Mouse (Mus musculus): Measurements from ENCODE around the gene Cfap57. TPM values are rescaled to one million over a fixed set of nuclear protein-coding genes. Genes with fewer than 3 reads are reported as not detected.

Gene Cfap57
- polyA plus RNA-seq, 1 experiment from 2014 or later: 0.83 TPM

DNA sequence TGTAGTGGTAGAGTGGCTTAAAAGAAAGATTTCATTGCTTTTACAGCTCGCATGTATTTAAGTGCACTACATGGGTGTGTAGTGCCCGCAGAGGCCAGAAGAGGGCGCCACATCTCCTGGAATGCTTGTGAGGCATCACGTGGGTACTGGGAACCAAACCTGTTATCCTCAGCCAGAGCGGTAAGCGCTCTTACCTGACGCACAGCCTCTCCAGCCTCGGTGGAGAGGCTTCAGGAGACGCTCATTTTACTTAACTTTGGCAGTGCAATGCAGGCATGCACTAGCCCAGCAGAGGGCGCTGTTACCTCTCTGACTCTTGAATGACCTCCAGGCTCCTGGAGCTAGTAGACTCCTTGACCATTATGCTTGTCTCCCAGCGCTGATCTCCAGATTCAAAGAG lies 8.0 kb downstream of the Cfap57 start:
- 20% methylated on average over 11 of the region's 11 CpGs for WGBS
- peak; percentile 64 for DNase-seq (ENCODE audit: low spot score)

GRCm38 (mm10) chr4:118609836-118610235 lies 10.7 kb downstream of the Cfap57 start:
- DNase-seq (ENCODE audit: low spot score): no peak
- Histone ChIP-seq H3K4me1 (replicated peaks; ENCODE audit: control insufficient read depth, insufficient read depth, low read length) (no peaks in the 10 kb centered on the region), H3K4me3 (ENCODE audit: low read depth, low read length) (no peak overlapping the region), H3K9ac (ENCODE audit: low read length) (no peak overlapping the region), H3K27ac (ENCODE audit: low read depth, low read length) (no peak overlapping the region), H3K27me3 (ENCODE audit: control insufficient read depth, insufficient read depth, low read length) (no peaks in the 10 kb centered on the region), H3K4me2 (ENCODE audit: low read depth, low read length, severe bottlenecking) (no peak overlapping the region), H3K9me3 (ENCODE audit: control insufficient read depth, low read length) (no peaks in the 10 kb centered on the region), H3K36me3 (ENCODE audit: control insufficient read depth, insufficient read depth, low read length) (no peaks in the 10 kb centered on the region)
- ATAC-seq (replicated peaks; ENCODE audit: low FRiP score): no peak
- 75% methylated on average over 3 of the region's 3 CpGs for WGBS

More for the DNA sequence above, 8.0 kb downstream of the Cfap57 start:
- Histone ChIP-seq H3K27me3 (ENCODE audit: control insufficient read depth, insufficient read depth, low read length) (no peaks in the 10 kb centered on the region), H3K4me3 (ENCODE audit: low read depth, low read length) (no peak overlapping the region), H3K4me2 (ENCODE audit: low read depth, low read length, severe bottlenecking) (no peak overlapping the region), H3K4me1 (replicated peaks; ENCODE audit: control insufficient read depth, insufficient read depth, low read length) (no peaks in the 10 kb centered on the region), H3K9me3 (ENCODE audit: control insufficient read depth, low read length) (no peaks in the 10 kb centered on the region), H3K27ac (ENCODE audit: low read depth, low read length) (no peak overlapping the region), H3K36me3 (ENCODE audit: control insufficient read depth, insufficient read depth, low read length) (no peaks in the 10 kb centered on the region), H3K9ac (ENCODE audit: low read length) (no peak overlapping the region)
- no peak for ATAC-seq (replicated peaks; ENCODE audit: low FRiP score)

- no peak overlapping the region for H3K4me3 ChIP-seq (ENCODE audit: low read depth, low read length)
- no peak overlapping the region for H3K9ac ChIP-seq (ENCODE audit: low read length)
- H3K27ac ChIP-seq (ENCODE audit: low read depth, low read length): no peak overlapping the region
- DNase-seq (ENCODE audit: low spot score) (no peak), ATAC-seq (replicated peaks; ENCODE audit: low FRiP score) (no peak)
- H3K27me3 ChIP-seq (ENCODE audit: control insufficient read depth, insufficient read depth, low read length): no peaks in the 10 kb centered on the region
- no peaks in the 10 kb centered on the region for H3K4me1 ChIP-seq (replicated peaks; ENCODE audit: control insufficient read depth, insufficient read depth, low read length)
- H3K36me3 ChIP-seq (ENCODE audit: control insufficient read depth, insufficient read depth, low read length): no peaks in the 10 kb centered on the region
- H3K4me2 ChIP-seq (ENCODE audit: low read depth, low read length, severe bottlenecking): no peak overlapping the region
- H3K9me3 ChIP-seq (ENCODE audit: control insufficient read depth, low read length): no peaks in the 10 kb centered on the region
- 70% methylated on average over 4 of the region's 4 CpGs for WGBS
These were observed 16.5 kb downstream of the Cfap57 start for GRCm38 (mm10) chr4:118604065-118604464.

GRCm38 (mm10) chr4:118589733-118590130 lies 30.8 kb downstream of the Cfap57 start:
- H3K9ac ChIP-seq (ENCODE audit: low read length): no peak overlapping the region
- WGBS: 4% methylated on average over 7 of the region's 7 CpGs
- no peaks in the 10 kb centered on the region; the same call in 1 of the 2 replicates for H3K9me3 ChIP-seq (ENCODE audit: control insufficient read depth, low read length)
- no peaks in the 10 kb centered on the region for H3K27me3 ChIP-seq (ENCODE audit: control insufficient read depth, insufficient read depth, low read length)
- no peak overlapping the region for H3K27ac ChIP-seq (ENCODE audit: low read depth, low read length)
- DNase-seq (ENCODE audit: low spot score) (no peak), ATAC-seq (replicated peaks; ENCODE audit: low FRiP score) (no peak)
- no peak overlapping the region for H3K4me2 ChIP-seq (ENCODE audit: low read depth, low read length, severe bottlenecking)
- no peak overlapping the region for H3K4me3 ChIP-seq (ENCODE audit: low read depth, low read length)
- H3K4me1 ChIP-seq (replicated peaks; ENCODE audit: control insufficient read depth, insufficient read depth, low read length): no peaks in the 10 kb centered on the region
- H3K36me3 ChIP-seq (ENCODE audit: control insufficient read depth, insufficient read depth, low read length): no peaks in the 10 kb centered on the region

DNA sequence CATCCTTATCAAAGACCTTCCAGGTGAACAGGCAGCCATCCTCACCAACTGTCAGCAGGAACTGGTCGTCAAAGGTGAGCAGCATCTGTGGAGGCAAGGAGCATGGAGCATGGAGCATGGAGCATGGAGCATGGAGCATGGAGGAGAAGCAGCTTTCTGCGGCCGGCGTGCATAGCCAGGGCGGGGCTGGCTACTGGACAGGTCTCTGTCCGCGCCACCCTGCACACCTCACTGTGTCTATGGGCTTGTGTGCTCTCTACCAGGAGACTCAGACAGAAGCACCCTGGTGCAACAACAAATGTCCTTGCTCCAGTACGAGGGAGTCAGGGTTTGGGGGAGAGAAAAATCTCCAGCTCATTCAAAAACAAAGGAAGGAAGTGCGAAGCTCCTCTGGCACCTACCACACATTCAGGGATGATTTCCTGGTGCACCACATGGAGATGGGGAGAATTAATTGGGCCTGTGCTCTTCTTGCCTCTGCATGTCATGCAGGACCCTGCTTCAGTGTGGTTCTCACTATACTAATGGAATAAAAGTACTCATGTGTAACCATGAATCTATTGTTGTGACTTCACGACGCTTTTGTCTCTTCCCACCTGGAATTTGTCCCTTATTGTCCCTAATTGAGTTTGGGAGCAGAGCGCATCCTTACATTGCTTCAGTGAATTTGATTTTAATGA lies 31.4 kb downstream of the Cfap57 start:
- no peak for ATAC-seq (replicated peaks; ENCODE audit: low FRiP score)
- Histone ChIP-seq H3K4me1 (replicated peaks; ENCODE audit: control insufficient read depth, insufficient read depth, low read length) (no peaks in the 10 kb centered on the region), H3K36me3 (ENCODE audit: control insufficient read depth, insufficient read depth, low read length) (no peaks in the 10 kb centered on the region), H3K9ac (ENCODE audit: low read length) (no peak overlapping the region), H3K27ac (ENCODE audit: low read depth, low read length) (no peak overlapping the region), H3K4me2 (ENCODE audit: low read depth, low read length, severe bottlenecking) (no peak overlapping the region), H3K4me3 (ENCODE audit: low read depth, low read length) (no peak overlapping the region), H3K9me3 (ENCODE audit: control insufficient read depth, low read length) (no peaks in the 10 kb centered on the region; the same call in 1 of the 2 replicates), H3K27me3 (ENCODE audit: control insufficient read depth, insufficient read depth, low read length) (no peaks in the 10 kb centered on the region)
- DNase-seq (ENCODE audit: low spot score): no peak
- WGBS: 59% methylated on average over 12 of the region's 12 CpGs

DNA sequence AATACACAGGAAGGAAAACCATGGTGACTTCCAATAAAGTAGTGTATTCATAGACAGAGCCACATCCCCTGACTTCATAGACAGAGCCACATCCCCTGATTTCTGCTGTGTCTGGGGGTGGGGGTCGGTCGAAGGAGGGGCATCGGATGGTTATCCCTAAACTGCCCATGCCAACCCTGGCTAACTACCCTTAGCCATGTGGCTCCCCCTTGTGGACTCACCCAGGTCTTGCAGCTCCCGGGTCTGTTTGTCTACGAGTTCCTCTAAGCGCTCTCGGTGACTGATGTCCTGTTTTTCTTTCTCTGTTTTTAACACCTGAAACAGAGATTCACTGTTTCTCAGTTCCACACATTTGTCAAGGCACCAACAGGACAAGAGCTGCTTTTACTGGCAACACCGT lies 37.9 kb downstream of the Cfap57 start:
- WGBS: 93% methylated on average over 8 of the region's 8 CpGs
- no peak overlapping the region for H3K4me2 ChIP-seq (ENCODE audit: low read depth, low read length, severe bottlenecking)
- H3K27ac ChIP-seq (ENCODE audit: low read depth, low read length): no peak overlapping the region
- no peaks in the 10 kb centered on the region; the same call in 1 of the 2 replicates for H3K9me3 ChIP-seq (ENCODE audit: control insufficient read depth, low read length)
- no peak overlapping the region for H3K4me3 ChIP-seq (ENCODE audit: low read depth, low read length)
- no peak for ATAC-seq (replicated peaks; ENCODE audit: low FRiP score)
- DNase-seq (ENCODE audit: low spot score): no peak
- no peaks in the 10 kb centered on the region for H3K4me1 ChIP-seq (replicated peaks; ENCODE audit: control insufficient read depth, insufficient read depth, low read length)
- no peak overlapping the region for H3K9ac ChIP-seq (ENCODE audit: low read length)
- H3K27me3 ChIP-seq (ENCODE audit: control insufficient read depth, insufficient read depth, low read length): no peaks in the 10 kb centered on the region
- no peaks in the 10 kb centered on the region for H3K36me3 ChIP-seq (ENCODE audit: control insufficient read depth, insufficient read depth, low read length)

- Histone ChIP-seq H3K9me3 (ENCODE audit: control insufficient read depth, low read length) (no peaks in the 10 kb centered on the region; the same call in 1 of the 2 replicates), H3K36me3 (ENCODE audit: control insufficient read depth, insufficient read depth, low read length) (no peaks in the 10 kb centered on the region), H3K4me3 (ENCODE audit: low read depth, low read length) (no peak overlapping the region), H3K9ac (ENCODE audit: low read length) (no peak overlapping the region), H3K4me1 (replicated peaks; ENCODE audit: control insufficient read depth, insufficient read depth, low read length) (no peaks in the 10 kb centered on the region), H3K4me2 (ENCODE audit: low read depth, low read length, severe bottlenecking) (no peak overlapping the region), H3K27ac (ENCODE audit: low read depth, low read length) (no peak overlapping the region), H3K27me3 (ENCODE audit: control insufficient read depth, insufficient read depth, low read length) (no peaks in the 10 kb centered on the region)
- no peak for DNase-seq (ENCODE audit: low spot score)
- WGBS: 43% methylated on average over 11 of the region's 11 CpGs
- ATAC-seq (replicated peaks; ENCODE audit: low FRiP score): no peak; the same call in 1 of the 2 replicates
These were observed 39.1 kb downstream of the Cfap57 start for GRCm38 (mm10) chr4:118581508-118581907.

GRCm38 (mm10) chr4:118579313-118579712 lies 41.3 kb downstream of the Cfap57 start:
- 55% methylated on average over 13 of the region's 13 CpGs for WGBS
- Histone ChIP-seq H3K27ac (ENCODE audit: low read depth, low read length) (no peak overlapping the region), H3K9ac (ENCODE audit: low read length) (no peak overlapping the region), H3K4me3 (ENCODE audit: low read depth, low read length) (no peak overlapping the region), H3K27me3 (ENCODE audit: control insufficient read depth, insufficient read depth, low read length) (no peaks in the 10 kb centered on the region), H3K4me2 (ENCODE audit: low read depth, low read length, severe bottlenecking) (no peak overlapping the region), H3K36me3 (ENCODE audit: control insufficient read depth, insufficient read depth, low read length) (no peaks in the 10 kb centered on the region), H3K4me1 (replicated peaks; ENCODE audit: control insufficient read depth, insufficient read depth, low read length) (no peaks in the 10 kb centered on the region), H3K9me3 (ENCODE audit: control insufficient read depth, low read length) (no peaks in the 10 kb centered on the region)
- peak; percentile 70 for DNase-seq (ENCODE audit: low spot score)
- no peak for ATAC-seq (replicated peaks; ENCODE audit: low FRiP score)

- Histone ChIP-seq H3K9ac (ENCODE audit: low read length) (no peak overlapping the region), H3K27me3 (ENCODE audit: control insufficient read depth, insufficient read depth, low read length) (no peaks in the 10 kb centered on the region), H3K4me1 (replicated peaks; ENCODE audit: control insufficient read depth, insufficient read depth, low read length) (no peaks in the 10 kb centered on the region), H3K4me2 (ENCODE audit: low read depth, low read length, severe bottlenecking) (no peak overlapping the region), H3K36me3 (ENCODE audit: control insufficient read depth, insufficient read depth, low read length) (no peaks in the 10 kb centered on the region), H3K4me3 (ENCODE audit: low read depth, low read length) (no peak overlapping the region), H3K9me3 (ENCODE audit: control insufficient read depth, low read length) (no peaks in the 10 kb centered on the region), H3K27ac (ENCODE audit: low read depth, low read length) (no peak overlapping the region)
- DNase-seq (ENCODE audit: low spot score) (peak; percentile 93), ATAC-seq (replicated peaks; ENCODE audit: low FRiP score) (peak; percentile 36; the same call in 1 of the 2 replicates)
- WGBS: 7% methylated on average over 6 of the region's 6 CpGs
These were observed 44.5 kb downstream of the Cfap57 start for GRCm38 (mm10) chr4:118576097-118576496.
